Mouse (Mus musculus): ENCODE data around the gene Lrrc74b.
"Not testable (repeated sequence)": the region's sequence is repeated elsewhere in the genome, so short reads cannot be mapped to it uniquely, and the experiment has no call there.

Gene Lrrc74b

GRCm38 (mm10) chr16:17542632-17543031, 18.4 kb downstream of the Lrrc74b start:
- no peak for DNase-seq

GRCm38 (mm10) chr16:17536584-17536983, 24.5 kb downstream of the Lrrc74b start:
- DNase-seq, result no peak

GRCm38 (mm10) chr16:17532676-17533329, 28.2 kb downstream of the Lrrc74b start:
- no peak for DNase-seq

- DNase-seq, result peak; percentile 26
Measured at GRCm38 (mm10) chr16:17532271-17532670, 28.8 kb downstream of the Lrrc74b start.

- DNase-seq, result peak; percentile 98
Measured at GRCm38 (mm10) chr16:17530640-17531288, 30.3 kb downstream of the Lrrc74b start, which contains the start of gene Thap7. Gene Thap7, minus strand, starts transcription at chr16:17531136.

GRCm38 (mm10) chr16:17529981-17530586, 31.0 kb downstream of the Lrrc74b start:
- peak; percentile 25 for DNase-seq

GRCm38 (mm10) chr16:17528276-17528675, 32.8 kb downstream of the Lrrc74b start:
- DNase-seq, result no peak

- DNase-seq, result no peak
Measured at GRCm38 (mm10) chr16:17527606-17528005, 33.4 kb downstream of the Lrrc74b start.

- no peak for DNase-seq
Measured at GRCm38 (mm10) chr16:17526223-17526622, 34.8 kb downstream of the Lrrc74b start.

GRCm38 (mm10) chr16:17525524-17525923, 35.5 kb downstream of the Lrrc74b start:
- no peak for DNase-seq

GRCm38 (mm10) chr16:17524156-17524555, 36.9 kb downstream of the Lrrc74b start:
- DNase-seq, result no peak

- DNase-seq, result no peak
Measured at GRCm38 (mm10) chr16:17518910-17519309, 42.1 kb downstream of the Lrrc74b start.

- no peak for DNase-seq
Measured at GRCm38 (mm10) chr16:17511431-17511830, 49.6 kb downstream of the Lrrc74b start.

- no peak for DNase-seq
Measured at GRCm38 (mm10) chr16:17510686-17511085, 50.4 kb downstream of the Lrrc74b start.

- DNase-seq, result no peak
Measured at GRCm38 (mm10) chr16:17510143-17510542, 50.9 kb downstream of the Lrrc74b start.

- DNase-seq, result no peak
Measured at GRCm38 (mm10) chr16:17509240-17509597, 51.8 kb downstream of the Lrrc74b start.

- DNase-seq, result peak; percentile 91
Measured at GRCm38 (mm10) chr16:17508546-17509239, 52.4 kb downstream of the Lrrc74b start, which contains the start of gene Lztr1. Gene Lztr1, plus strand, starts transcription at chr16:17508688.

GRCm38 (mm10) chr16:17508031-17508430, 53.0 kb downstream of the Lrrc74b start:
- not testable (repeated sequence) for DNase-seq

GRCm38 (mm10) chr16:17507018-17507552, 54.0 kb downstream of the Lrrc74b start:
- no peak for DNase-seq

GRCm38 (mm10) chr16:17502681-17503080, 58.4 kb downstream of the Lrrc74b start:
- DNase-seq, result no peak

- no peak for DNase-seq
Measured at GRCm38 (mm10) chr16:17499249-17499883, 61.7 kb downstream of the Lrrc74b start.

- DNase-seq, result peak; percentile 25
Measured at GRCm38 (mm10) chr16:17496499-17497305, 64.3 kb downstream of the Lrrc74b start.

Data from liver (tissue).